Mouse (Mus musculus) left cerebral cortex, adult 2 months (tissue): ENCODE data around the gene Rhbdd1. TPM values are rescaled to one million over a fixed set of nuclear protein-coding genes. Genes with fewer than 3 reads are reported as not detected.
A peak's percentile ranks its signal among the peaks of the same experiment; 100 is the strongest.

Experiments
- DNase-seq, 2 experiments: peaks; one replicate each; pipeline ENCODE4 v3.0.0; 2021 to 2022; ENCODE audit warnings: low spot score in 2 of 2, mixed read lengths in 1 of 2; ENCODE audit errors: extremely low spot score in 1 of 2
- H3K27ac ChIP-seq: fragments of 200-600 bp; 2 replicates; pipeline ENCODE4 v1.8.1; 2022
- H3K4me3 ChIP-seq: fragments of 200-600 bp; 2 replicates; pipeline ENCODE4 v1.8.1; 2022
- CTCF ChIP-seq: fragments of 200-600 bp; IDR thresholded peaks from 2 replicates; pipeline ENCODE4 v1.8.1; 2022; ENCODE audit warnings: antibody characterized with exemption, mild to moderate bottlenecking, moderate library complexity
- intact Hi-C: fragments of 180-260 bp; cut with DNase I; formaldehyde crosslinking; loops from one replicate; pipeline ENCODE4 v1.15.1; 2025
- total RNA-seq, 2 experiments: library from RNA; stranded (reverse); gene quantifications; 2 replicates each; pipeline ENCODE4 v1.2.3; 2021

Gene Rhbdd1
- total RNA-seq, 2 experiments from 2014 or later: 7.6 to 8.4 TPM

- TF ChIP-seq CTCF: no peak
- intact Hi-C loops: no loop called here
- DNase-seq: no peak
- H3K27ac ChIP-seq: no peak overlapping the region
- H3K4me3 ChIP-seq: no peak overlapping the region
These were observed 58.6 kb downstream of the Rhbdd1 start for GRCm38 (mm10) chr1:82374831-82375358.

GRCm38 (mm10) chr1:82375452-82375851 lies 59.2 kb downstream of the Rhbdd1 start:
- TF ChIP-seq CTCF: no peak
- intact Hi-C loops: no loop called here
- H3K27ac ChIP-seq: no peak overlapping the region
- DNase-seq: no peak
- no peak overlapping the region for H3K4me3 ChIP-seq

GRCm38 (mm10) chr1:82381946-82382345 lies 65.7 kb downstream of the Rhbdd1 start:
- intact Hi-C loops: no loop called here
- DNase-seq: no peak
- Histone ChIP-seq H3K27ac (no peak overlapping the region), H3K4me3 (no peak overlapping the region)
- TF ChIP-seq CTCF: peak; percentile 46

DNA sequence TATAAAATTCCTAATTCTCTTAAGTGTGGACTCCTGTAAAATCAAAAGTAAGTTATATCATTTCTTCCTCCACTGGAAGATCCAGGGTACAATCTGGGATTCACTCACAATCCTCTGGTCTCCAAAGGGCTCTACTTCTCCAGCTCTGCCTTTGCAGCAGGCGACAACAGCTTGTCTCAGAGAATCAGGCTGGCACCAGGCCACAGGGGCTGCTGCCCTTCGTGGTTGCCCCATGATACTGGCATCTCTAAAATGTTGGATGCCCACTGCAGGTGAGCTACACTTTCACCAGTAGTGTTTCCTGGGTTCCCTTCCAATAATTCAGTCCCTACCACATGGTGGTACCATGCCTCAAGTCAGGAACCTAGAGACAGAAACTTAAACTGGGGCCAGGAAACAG lies 67.9 kb downstream of the Rhbdd1 start:
- intact Hi-C loops: no loop called here
- Histone ChIP-seq H3K4me3 (no peak overlapping the region), H3K27ac (no peak overlapping the region)
- no peak for TF ChIP-seq CTCF
- no peak for DNase-seq

DNA sequence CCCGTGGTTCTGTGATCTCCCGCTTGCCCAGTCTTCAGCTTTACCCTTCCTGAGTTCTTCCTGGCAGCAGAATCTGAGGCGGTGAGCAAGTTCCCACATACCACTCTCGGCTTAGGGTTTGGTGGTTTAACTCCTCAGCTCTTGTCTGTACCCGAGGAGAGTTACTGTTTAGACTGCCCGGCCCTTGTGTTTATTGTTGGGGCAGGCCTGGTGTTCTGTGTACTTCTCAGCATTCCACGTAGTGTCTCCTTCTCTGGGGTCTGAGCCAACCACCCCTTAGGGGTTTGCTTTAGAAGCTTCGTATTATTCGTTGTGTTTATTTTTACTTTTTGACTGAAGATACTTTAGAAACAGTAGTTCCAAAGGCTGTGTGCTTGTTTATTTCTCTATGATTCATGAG lies 68.8 kb downstream of the Rhbdd1 start:
- TF ChIP-seq CTCF: no peak
- no peak for DNase-seq
- Histone ChIP-seq H3K4me3 (no peak overlapping the region), H3K27ac (no peak overlapping the region)
- intact Hi-C loops: no loop called here

DNA sequence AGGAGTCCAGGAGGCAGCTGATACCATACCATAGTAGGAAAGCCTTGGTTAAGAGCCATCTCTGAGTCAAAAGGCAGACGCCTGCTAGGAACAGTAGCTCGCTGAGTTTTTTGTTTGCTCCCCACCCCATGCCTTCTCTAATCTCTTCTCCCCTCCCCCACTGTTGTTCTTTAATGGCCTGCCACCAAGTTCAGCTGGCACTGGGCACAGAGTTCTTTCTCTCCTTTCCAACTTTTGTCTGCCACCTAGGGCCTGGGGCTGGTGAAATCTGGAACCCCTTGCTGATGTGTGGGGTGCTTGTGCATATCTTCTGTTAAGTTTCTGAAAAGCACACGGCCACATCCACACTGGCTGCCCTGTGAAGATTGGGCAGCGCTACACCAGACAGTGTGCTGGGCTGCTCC lies 69.6 kb downstream of the Rhbdd1 start:
- DNase-seq: no peak
- intact Hi-C loops: no loop called here
- Histone ChIP-seq H3K4me3 (no peak overlapping the region), H3K27ac (no peak overlapping the region)
- no peak for TF ChIP-seq CTCF

GRCm38 (mm10) chr1:82386814-82387771 lies 70.8 kb downstream of the Rhbdd1 start:
- H3K4me3 ChIP-seq: no peak overlapping the region
- no peak for TF ChIP-seq CTCF
- no peak for DNase-seq
- intact Hi-C loops: no loop called here
- no peak overlapping the region for H3K27ac ChIP-seq

GRCm38 (mm10) chr1:82389371-82389770 lies 73.1 kb downstream of the Rhbdd1 start:
- TF ChIP-seq CTCF: no peak
- H3K4me3 ChIP-seq: no peak overlapping the region
- no peak for DNase-seq
- intact Hi-C loops: no loop called here
- no peak overlapping the region for H3K27ac ChIP-seq

DNA sequence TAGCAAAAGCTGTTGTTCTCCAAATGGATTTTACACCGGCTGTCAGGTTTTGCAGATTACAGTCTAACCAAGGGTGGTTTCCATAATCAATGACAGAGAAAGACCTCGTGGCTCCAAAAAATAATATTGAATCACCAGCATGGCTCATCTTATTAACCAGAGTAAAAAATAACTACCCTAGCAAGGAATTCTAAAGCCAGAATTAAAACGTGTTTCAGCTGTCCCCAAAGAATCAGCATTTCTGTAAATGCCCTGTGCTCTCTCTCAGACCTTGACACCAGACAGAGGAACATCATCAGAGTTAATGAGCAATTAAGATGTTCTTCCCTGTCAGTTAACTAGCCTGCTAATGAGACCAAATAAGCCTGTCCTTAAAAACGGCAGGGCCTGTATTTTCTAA lies 79.1 kb downstream of the Rhbdd1 start:
- no peak for DNase-seq
- TF ChIP-seq CTCF: no peak
- intact Hi-C loops: no loop called here

GRCm38 (mm10) chr1:82407786-82408185 lies 91.5 kb downstream of the Rhbdd1 start:
- H3K27ac ChIP-seq: no peak overlapping the region
- H3K4me3 ChIP-seq: no peak overlapping the region
- TF ChIP-seq CTCF: no peak
- no peak for DNase-seq
- intact Hi-C loops: no loop called here

More for the DNA sequence above, 79.1 kb downstream of the Rhbdd1 start:
- Histone ChIP-seq H3K27ac (no peak overlapping the region), H3K4me3 (no peak overlapping the region)

GRCm38 (mm10) chr1:82409271-82409670 lies 93.0 kb downstream of the Rhbdd1 start:
- intact Hi-C loops: no loop called here
- Histone ChIP-seq H3K4me3 (no peak overlapping the region), H3K27ac (no peak overlapping the region)
- DNase-seq: peak in 1 of 2 experiments; percentile 8
- no peak for TF ChIP-seq CTCF

DNA sequence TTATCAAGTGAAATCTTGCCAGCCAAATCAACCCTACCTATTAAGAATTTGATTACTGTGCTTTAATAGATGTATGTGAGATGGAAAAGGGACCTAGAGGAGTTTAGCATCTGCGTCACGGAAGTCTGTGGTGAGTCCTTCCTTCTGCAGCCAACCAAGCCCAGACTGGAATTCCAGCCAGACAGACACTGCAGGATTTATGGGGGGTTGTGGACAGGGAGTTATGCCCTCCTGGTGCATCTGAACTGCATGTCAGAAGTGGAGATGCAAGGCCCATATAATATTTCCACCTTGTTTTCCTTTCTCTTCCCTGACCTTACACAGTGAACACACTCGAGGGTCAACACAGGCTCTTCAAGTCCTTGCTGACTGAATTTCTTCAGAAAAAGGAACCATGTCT lies 94.3 kb downstream of the Rhbdd1 start:
- intact Hi-C loops: no loop called here
- peak in 1 of 2 experiments; percentile 3 for DNase-seq
- H3K27ac ChIP-seq: no peak overlapping the region
- no peak for TF ChIP-seq CTCF
- H3K4me3 ChIP-seq: no peak overlapping the region
